Mouse (Mus musculus) G1E (cell line): ENCODE data around the gene Mbl1.

Source experiments
- CTCF ChIP-seq: IDR thresholded peaks from 2 replicates; pipeline ENCODE4 v1.5.1; 2012; ENCODE audit warnings: low read depth, low read length, inconsistent platforms, mixed read lengths
- POLR2AphosphoS5 ChIP-seq: IDR thresholded peaks from 2 replicates; pipeline ENCODE4 v1.6.1; 2012; ENCODE audit warnings: low read depth, low read length, inconsistent platforms; ENCODE audit not compliant: insufficient replicate concordance

DNA sequence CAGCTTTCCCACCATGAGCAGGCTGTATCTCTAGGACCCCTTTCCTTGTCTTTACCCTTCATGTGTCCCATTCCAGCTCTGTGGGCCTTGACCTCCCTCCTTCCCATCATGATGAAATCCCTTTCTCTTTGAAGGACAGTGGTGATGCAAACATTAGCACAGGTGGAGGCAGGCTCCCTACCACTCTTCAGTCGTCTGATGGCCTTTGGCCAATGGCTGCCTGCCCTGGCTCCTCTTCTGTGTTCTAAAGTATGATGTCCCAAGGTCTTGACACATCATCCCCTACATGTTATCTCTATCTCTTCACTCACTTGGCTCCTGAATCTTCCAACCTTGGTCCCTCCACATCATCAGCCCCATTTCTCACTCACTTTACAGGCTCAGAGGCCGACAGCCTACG lies 35.0 kb upstream of the Mbl1 start:
- TF ChIP-seq CTCF = no peak
- no peak for TF ChIP-seq POLR2AphosphoS5
